ENCODE assay signal across 10 mouse cellular contexts in genomic region chr13:56195824-56196223, GRCm38 (mm10). TPM values are rescaled to one million over a fixed set of nuclear protein-coding genes. Genes with fewer than 3 reads are reported as not detected.
A peak's percentile ranks its signal among the peaks of the same experiment; 100 is the strongest.
DNase-seq lines count a peak whose midpoint lies in the region; ATAC-seq lines count a peak whose summit lies in the region.
"Had no signal": no experiment of that assay in that cellular context is flagged by ENCODE, and none has a peak within 500 bp of the region (broad histone marks: within the 10 kb centered on the region; RNA-seq: fewer than 3 reads in every experiment).

No protein-coding gene starts in this region.

- peak; percentile 26 for DNase-seq in 416B (ENCODE audit: low read depth)
- DNase-seq in naive thymus-derived CD4-positive, alpha-beta T cell, adult 2 months (ENCODE audit: low read depth), result peak; percentile 23

- ATAC-seq in CD4-positive, CD25-positive, alpha-beta regulatory T cell, adult 4 months, result peak; percentile 69
- ATAC-seq in activated CD4-positive, CD25-positive, alpha-beta regulatory T cell, adult 4 months, result peak; percentile 47
- peak; percentile 47 for ATAC-seq in inflammation-experienced regulatory T-cells, adult 6 months

RNA-seq across cellular contexts. Expression of gene Tifab, which starts 17.1 kb away (rescaled TPM):
- under 1 TPM in 1 of 2 experiments, not detected in 1; 0.22 TPM for polyA plus RNA-seq in CD4-positive, CD25-positive, alpha-beta regulatory T cell, adult 4 months (2017; shearing (Covaris generic))
- under 1 TPM in 1 of 2 experiments, not detected in 1; 0.28 TPM for polyA plus RNA-seq in activated CD4-positive, CD25-positive, alpha-beta regulatory T cell, adult 4 months (2017; shearing (Covaris generic))
- polyA plus RNA-seq in inflammation-experienced regulatory T-cells, adult 6 months (2017; shearing (Covaris generic)), result under 1 TPM in 1 of 3 experiments, not detected in 2; 0.91 TPM
- polyA plus RNA-seq: C2C12, G1E, Patski had no signal

RNA-seq across cellular contexts. Expression of gene Neurog1, which starts 56.1 kb away (rescaled TPM):
- polyA plus RNA-seq in CD4-positive, CD25-positive, alpha-beta regulatory T cell, adult 4 months (2017; shearing (Covaris generic)), result not detected
- not detected for polyA plus RNA-seq in activated CD4-positive, CD25-positive, alpha-beta regulatory T cell, adult 4 months (2017; shearing (Covaris generic))
- not detected for polyA plus RNA-seq in inflammation-experienced regulatory T-cells, adult 6 months (2017; shearing (Covaris generic))
- polyA plus RNA-seq: adrenal gland, adult 2 months; C2C12; erythroblast, embryonic 14.5 days; G1E had no signal

RNA-seq across cellular contexts. Expression of gene H2afy, which starts 59.7 kb away (rescaled TPM):
- polyA plus RNA-seq in CD4-positive, CD25-positive, alpha-beta regulatory T cell, adult 4 months (2017; shearing (Covaris generic)), result 100 to 1,000 TPM; 106 to 135 TPM
- 100 to 1,000 TPM; 121 to 136 TPM for polyA plus RNA-seq in activated CD4-positive, CD25-positive, alpha-beta regulatory T cell, adult 4 months (2017; shearing (Covaris generic))
- 100 to 1,000 TPM; 112 to 148 (median 117) TPM for polyA plus RNA-seq in inflammation-experienced regulatory T-cells, adult 6 months (2017; shearing (Covaris generic))

Comparison
In these comparisons a context has a peak if more than half of its experiments do, and no peak if none do; other contexts are left out.
1. Peak in every context shown above with its lines: DNase-seq and ATAC-seq.